Mouse (Mus musculus): ENCODE data around the gene Myf6.

DNA sequence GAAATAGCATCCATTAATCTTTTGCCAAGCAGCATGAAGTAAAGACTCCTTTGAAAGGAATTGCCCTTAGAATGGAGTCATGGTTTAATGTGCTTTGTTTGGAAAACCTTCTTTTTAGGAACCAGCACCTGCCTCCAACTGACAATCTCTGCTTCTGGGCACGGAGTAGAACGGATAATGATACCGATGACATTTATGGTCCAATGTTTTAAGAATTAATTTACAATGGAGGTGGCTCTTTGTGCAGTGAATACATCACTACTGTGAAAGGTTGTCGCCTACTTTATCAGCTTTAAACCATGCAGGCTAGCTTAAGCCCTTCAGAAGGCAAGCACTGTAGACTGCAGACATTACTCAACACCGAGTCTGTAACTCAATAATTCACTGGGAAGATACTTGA lies 22.8 kb downstream of the Myf6 start:
- no peak for TF ChIP-seq CTCF (conservative IDR thresholded peaks at IDR 0.05; ENCODE audit: insufficient read depth, insufficient read length, low read depth, low read length)
- TF ChIP-seq POLR2A (IDR thresholded peaks at IDR 0.05; ENCODE audit: low read depth, low read length): no peak

Measured in kidney, adult 2 months (tissue).